Mouse (Mus musculus) kidney, adult 2 months (tissue): ENCODE results near the gene Rabepk.

Source experiments
- CTCF ChIP-seq: fragments of 200-500 bp; conservative IDR thresholded peaks from 2 replicates; pipeline ENCODE4 v1.5.1; 2011; ENCODE audit warnings: low read depth, mild to moderate bottlenecking, control low read depth, low read length, moderate library complexity, mixed read lengths; ENCODE audit not compliant: insufficient read depth, insufficient read length
- POLR2A ChIP-seq: fragments of 200-500 bp; IDR thresholded peaks from one replicate; pipeline ENCODE4 v1.6.1; 2011; ENCODE audit warnings: low read depth, low read length, control low read depth

- TF ChIP-seq POLR2A (no peak), CTCF (no peak)
Measured at GRCm38 (mm10) chr2:34754551-34755358, 45.0 kb downstream of the Rabepk start, which contains the start of gene Gapvd1.
